Mouse (Mus musculus): ENCODE data around the gene Eif4h.

DNA sequence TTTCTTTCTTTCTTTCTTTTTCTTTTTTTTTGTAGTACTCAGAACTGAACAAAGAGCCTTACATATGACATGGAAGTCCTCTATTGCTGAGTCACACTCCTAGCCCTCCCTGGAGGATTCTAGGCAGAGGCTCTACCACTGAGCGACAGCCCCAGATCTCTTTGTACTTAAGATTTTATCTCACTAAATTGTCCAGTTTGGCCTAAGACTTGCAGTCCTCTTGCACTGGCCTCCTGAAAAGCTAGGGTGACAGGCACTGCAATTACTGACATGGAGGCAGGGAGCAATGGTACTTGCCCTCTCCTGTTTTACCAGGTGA, 32.9 kb upstream of the Eif4h start:
- TF ChIP-seq POLR2A (IDR thresholded peaks at IDR 0.05; ENCODE audit: low read depth, low read length) (no peak), CTCF (IDR thresholded peaks at IDR 0.05; ENCODE audit: extremely low read depth, insufficient read depth, insufficient read length, insufficient replicate concordance) (no peak)
